Mouse (Mus musculus): ENCODE data around the gene Tbck. TPM values are rescaled to one million over a fixed set of nuclear protein-coding genes. Genes with fewer than 3 reads are reported as not detected.

Tbck gene
- total RNA-seq, 2 experiments from 2014 or later: 30.0 to 32.0 TPM

- no peak overlapping the region for H3K27ac ChIP-seq
- intact Hi-C loops (cut with DNase I): no loop called here
- no peak overlapping the region for H3K4me3 ChIP-seq
- no peak for TF ChIP-seq CTCF (IDR thresholded peaks at IDR 0.05)
- no peak for DNase-seq (ENCODE audit: extremely low spot score in 1 of 2, low spot score in 2 of 2)
Measured at GRCm38 (mm10) chr3:132863843-132864242, 179.9 kb downstream of the Tbck start.

- intact Hi-C loops (cut with DNase I): no loop called here
- Histone ChIP-seq H3K27ac (no peak overlapping the region), H3K4me3 (no peak overlapping the region)
- no peak for DNase-seq (ENCODE audit: extremely low spot score in 1 of 2, low spot score in 2 of 2)
- TF ChIP-seq CTCF (IDR thresholded peaks at IDR 0.05): no peak
Measured at GRCm38 (mm10) chr3:132864329-132864919, 180.5 kb downstream of the Tbck start.

GRCm38 (mm10) chr3:132864986-132865385 is 181.0 kb downstream of the Tbck start:
- DNase-seq (ENCODE audit: extremely low spot score in 1 of 2, low spot score in 2 of 2): no peak
- no peak for TF ChIP-seq CTCF (IDR thresholded peaks at IDR 0.05)
- intact Hi-C loops (cut with DNase I): no loop called here
- Histone ChIP-seq H3K4me3 (no peak overlapping the region), H3K27ac (no peak overlapping the region)

GRCm38 (mm10) chr3:132865596-132865995 is 181.7 kb downstream of the Tbck start:
- intact Hi-C loops (cut with DNase I): no loop called here
- no peak overlapping the region for H3K4me3 ChIP-seq
- no peak overlapping the region for H3K27ac ChIP-seq
- no peak for DNase-seq (ENCODE audit: extremely low spot score in 1 of 2, low spot score in 2 of 2)
- TF ChIP-seq CTCF (IDR thresholded peaks at IDR 0.05): no peak

- no peak overlapping the region for H3K27ac ChIP-seq
- intact Hi-C loops (cut with DNase I): no loop called here
Measured at GRCm38 (mm10) chr3:132866984-132867383, 183.0 kb downstream of the Tbck start.

GRCm38 (mm10) chr3:132868838-132869237 is 184.9 kb downstream of the Tbck start:
- intact Hi-C loops (cut with DNase I): no loop called here
- DNase-seq (ENCODE audit: extremely low spot score in 1 of 2, low spot score in 2 of 2): no peak
- Histone ChIP-seq H3K27ac (no peak overlapping the region), H3K4me3 (no peak overlapping the region)
- TF ChIP-seq CTCF (IDR thresholded peaks at IDR 0.05): no peak

More at GRCm38 (mm10) chr3:132866984-132867383, 183.0 kb downstream of the Tbck start:
- H3K4me3 ChIP-seq: no peak overlapping the region
- TF ChIP-seq CTCF (IDR thresholded peaks at IDR 0.05): no peak
- DNase-seq (ENCODE audit: extremely low spot score in 1 of 2, low spot score in 2 of 2): no peak

GRCm38 (mm10) chr3:132870079-132870478 is 186.1 kb downstream of the Tbck start:
- H3K27ac ChIP-seq: no peak overlapping the region
- H3K4me3 ChIP-seq: no peak overlapping the region
- no peak for TF ChIP-seq CTCF (IDR thresholded peaks at IDR 0.05)
- no peak for DNase-seq (ENCODE audit: extremely low spot score in 1 of 2, low spot score in 2 of 2)
- intact Hi-C loops (cut with DNase I): no loop called here

- intact Hi-C loops (cut with DNase I): no loop called here
- no peak overlapping the region for H3K4me3 ChIP-seq
- no peak for TF ChIP-seq CTCF (IDR thresholded peaks at IDR 0.05)
- H3K27ac ChIP-seq: no peak overlapping the region
- no peak for DNase-seq (ENCODE audit: extremely low spot score in 1 of 2, low spot score in 2 of 2)
Measured at GRCm38 (mm10) chr3:132871318-132871904, 187.5 kb downstream of the Tbck start.

GRCm38 (mm10) chr3:132873251-132873650 is 189.3 kb downstream of the Tbck start:
- no peak overlapping the region for H3K27ac ChIP-seq
- H3K4me3 ChIP-seq: no peak overlapping the region
- no peak for TF ChIP-seq CTCF (IDR thresholded peaks at IDR 0.05)
- no peak for DNase-seq (ENCODE audit: extremely low spot score in 1 of 2, low spot score in 2 of 2)
- intact Hi-C loops (cut with DNase I): no loop called here

- no peak overlapping the region for H3K4me3 ChIP-seq
- intact Hi-C loops (cut with DNase I): no loop called here
- no peak for DNase-seq (ENCODE audit: extremely low spot score in 1 of 2, low spot score in 2 of 2)
- no peak overlapping the region for H3K27ac ChIP-seq
- TF ChIP-seq CTCF (IDR thresholded peaks at IDR 0.05): no peak
Measured at GRCm38 (mm10) chr3:132876011-132876708, 192.2 kb downstream of the Tbck start.

- intact Hi-C loops (cut with DNase I): no loop called here
- no peak for DNase-seq (ENCODE audit: extremely low spot score in 1 of 2, low spot score in 2 of 2)
- TF ChIP-seq CTCF (IDR thresholded peaks at IDR 0.05): no peak
- H3K27ac ChIP-seq: no peak overlapping the region
- H3K4me3 ChIP-seq: no peak overlapping the region
Measured at GRCm38 (mm10) chr3:132876933-132877676, 193.2 kb downstream of the Tbck start.

- TF ChIP-seq CTCF (IDR thresholded peaks at IDR 0.05): no peak
- H3K4me3 ChIP-seq: no peak overlapping the region
- no peak for DNase-seq (ENCODE audit: extremely low spot score in 1 of 2, low spot score in 2 of 2)
- intact Hi-C loops (cut with DNase I): no loop called here
- no peak overlapping the region for H3K27ac ChIP-seq
Measured at GRCm38 (mm10) chr3:132880361-132880760, 196.4 kb downstream of the Tbck start.
